Mouse (Mus musculus): ENCODE measurements at regions not wholly inside any gene's neighbourhood (a gene's known extent, or its start where the extent isn't known, plus 50 kb on each side); places are given as distances from the start of the nearest gene placed in this dataset.

DNA sequence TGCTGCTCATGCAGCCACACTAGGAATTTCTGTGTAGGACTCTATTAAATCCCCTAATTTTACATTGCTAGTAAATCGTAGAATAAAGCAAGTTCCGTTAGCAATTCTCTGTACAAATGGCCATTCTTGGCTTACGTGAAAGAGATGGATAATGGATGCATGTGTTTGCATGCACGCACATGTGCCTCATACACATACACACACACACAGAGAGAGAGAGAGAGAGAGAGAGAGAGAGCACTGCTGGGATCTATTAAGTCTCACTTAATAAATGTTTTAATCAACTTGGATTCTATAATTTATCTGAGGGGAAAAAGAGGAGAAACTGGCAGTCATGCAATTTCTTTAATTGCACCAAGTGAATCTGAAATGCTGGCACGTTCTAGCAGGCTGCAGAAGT, 244.5 kb upstream of the Spred2 start:
- no peak for DNase-seq

GRCm38 (mm10) chr11:19701198-19701597, 223.0 kb upstream of the Spred2 start:
- no peak for DNase-seq

DNA sequence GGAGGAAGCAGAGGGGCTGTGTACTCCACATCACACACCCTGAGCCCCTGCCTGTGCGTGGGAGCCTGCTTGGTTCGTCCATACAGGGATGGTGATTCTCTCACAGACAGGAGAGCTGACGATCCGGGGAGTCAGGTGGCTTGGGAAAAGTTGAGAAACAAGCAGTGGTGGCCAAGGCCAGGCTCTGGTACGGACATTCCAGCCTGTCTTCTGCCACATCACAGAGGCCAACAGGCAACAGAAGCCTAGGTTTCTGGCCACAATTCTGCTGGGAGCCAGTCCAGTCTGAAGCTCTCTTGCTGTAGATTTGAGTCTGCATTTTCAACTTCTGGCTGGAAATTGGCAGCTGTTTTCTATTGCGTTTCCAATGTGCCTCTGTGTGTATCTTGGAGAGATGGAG, 215.4 kb upstream of the Spred2 start:
- DNase-seq, result no peak

- DNase-seq, result no peak
Observed at GRCm38 (mm10) chr11:19709337-19709736, 214.8 kb upstream of the Spred2 start.

GRCm38 (mm10) chr11:19713091-19713490, 211.1 kb upstream of the Spred2 start:
- DNase-seq, result peak; percentile 22

DNA sequence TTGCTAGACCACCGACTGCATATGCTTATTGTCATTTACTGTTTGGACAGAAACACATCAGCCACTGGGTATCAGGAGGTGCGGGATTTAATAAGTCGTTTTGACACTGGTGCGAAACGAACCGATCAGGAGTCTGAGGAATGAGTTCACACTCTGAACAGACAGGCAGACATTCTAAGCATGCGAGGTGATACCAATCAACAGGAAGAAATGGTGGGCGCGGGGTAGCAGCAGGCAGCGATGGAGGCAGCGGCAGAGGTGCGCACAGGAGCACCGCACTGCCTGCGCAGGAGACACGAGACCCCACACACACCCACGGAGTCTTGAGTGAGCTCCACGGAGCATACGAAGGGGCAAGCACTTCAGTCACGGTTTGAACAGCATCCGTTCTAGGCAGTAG, 210.6 kb upstream of the Spred2 start:
- no peak for DNase-seq

DNA sequence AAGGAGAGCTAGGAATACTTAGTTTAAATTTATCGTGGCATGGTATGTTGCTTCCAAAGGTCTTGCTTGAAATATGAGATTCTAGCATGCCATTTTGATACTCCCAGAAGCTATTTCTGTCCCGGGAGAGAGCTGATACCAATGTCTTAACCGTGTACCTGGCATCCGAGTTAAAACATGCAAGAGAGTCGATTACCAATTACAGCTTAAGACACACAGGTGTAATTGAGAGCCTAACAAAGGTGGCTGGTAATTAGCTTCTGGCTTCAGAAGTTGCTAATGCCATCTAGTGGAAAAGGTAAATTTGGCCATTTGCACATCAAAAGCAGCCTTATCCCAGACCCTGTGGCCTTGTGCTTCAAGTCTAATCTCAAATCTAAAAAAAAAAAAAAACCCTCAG, 210.0 kb upstream of the Spred2 start:
- no peak for DNase-seq

DNA sequence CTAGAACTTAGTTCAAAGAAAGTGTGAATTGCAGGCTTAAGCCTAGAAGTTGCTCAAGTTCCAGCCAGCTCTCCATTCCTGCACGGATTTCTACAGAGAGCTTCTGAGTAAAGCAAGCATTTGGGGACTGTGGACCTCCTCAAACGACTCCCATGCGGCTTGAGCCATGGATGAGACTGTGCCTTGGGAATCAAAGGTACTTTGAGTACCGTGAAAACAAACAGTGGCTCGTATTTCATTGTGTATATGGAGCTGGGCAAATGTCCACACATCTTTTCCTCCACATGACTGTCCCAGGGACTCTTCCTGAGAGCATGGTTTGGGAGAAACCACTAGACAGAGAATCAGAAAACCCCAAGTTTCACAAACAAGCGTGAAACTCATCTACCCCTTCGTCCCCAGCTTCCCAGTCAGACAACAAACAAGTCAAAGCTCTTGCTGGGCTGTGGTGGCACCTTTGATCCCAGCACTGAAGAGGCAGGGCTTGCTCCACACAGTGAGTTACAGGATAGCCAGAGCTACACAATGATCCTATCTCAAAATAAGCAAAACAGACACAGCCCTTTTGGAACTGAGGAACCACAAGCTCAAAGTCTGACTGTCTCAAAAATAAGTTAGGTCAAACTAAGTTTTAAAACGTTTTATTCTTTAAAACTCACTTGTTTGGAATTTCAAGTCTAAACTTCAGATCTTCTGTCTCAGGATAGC, 209.1 kb upstream of the Spred2 start:
- no peak for DNase-seq

- no peak for DNase-seq
Observed at GRCm38 (mm10) chr11:19718165-19718564, 206.0 kb upstream of the Spred2 start.

DNA sequence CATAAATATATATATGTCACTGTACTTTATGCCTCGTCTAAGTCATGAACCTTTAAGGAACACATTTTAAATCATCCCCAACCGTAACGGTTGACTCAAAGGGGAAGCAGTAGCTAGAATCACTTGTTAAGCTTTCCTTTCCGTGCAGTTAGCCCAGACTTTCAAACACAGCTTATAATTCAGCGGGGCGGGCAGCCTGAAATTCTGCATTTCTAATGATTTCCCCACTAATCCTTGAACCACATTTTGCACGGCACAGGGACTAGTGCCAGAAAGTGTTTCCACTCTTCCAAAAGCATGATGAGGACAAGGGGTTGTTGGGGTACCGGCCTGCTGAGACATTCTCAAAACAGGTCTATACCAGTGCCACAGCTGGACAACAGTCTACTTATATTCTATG, 195.1 kb upstream of the Spred2 start:
- DNase-seq, result no peak

GRCm38 (mm10) chr11:19730747-19731146, 193.4 kb upstream of the Spred2 start:
- DNase-seq, result no peak

DNA sequence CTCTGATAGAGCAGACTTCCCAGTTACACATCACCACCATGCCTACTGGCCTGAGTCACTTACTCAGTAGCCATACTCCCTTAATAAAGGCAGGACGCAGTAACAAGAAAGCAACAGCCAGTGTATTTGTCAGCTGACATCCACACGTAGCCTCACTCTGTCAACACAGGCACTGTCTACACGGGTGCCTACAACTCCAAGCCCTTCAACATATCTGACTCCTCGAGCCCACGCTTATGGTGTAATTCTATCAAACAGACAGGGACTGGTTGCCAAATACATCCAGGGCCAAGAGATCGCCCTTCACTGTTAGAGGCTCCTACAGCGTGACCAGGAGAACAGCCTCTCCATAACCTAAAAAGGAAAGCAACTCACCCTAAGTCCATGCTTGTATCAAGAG, 188.1 kb upstream of the Spred2 start:
- DNase-seq, result no peak

DNA sequence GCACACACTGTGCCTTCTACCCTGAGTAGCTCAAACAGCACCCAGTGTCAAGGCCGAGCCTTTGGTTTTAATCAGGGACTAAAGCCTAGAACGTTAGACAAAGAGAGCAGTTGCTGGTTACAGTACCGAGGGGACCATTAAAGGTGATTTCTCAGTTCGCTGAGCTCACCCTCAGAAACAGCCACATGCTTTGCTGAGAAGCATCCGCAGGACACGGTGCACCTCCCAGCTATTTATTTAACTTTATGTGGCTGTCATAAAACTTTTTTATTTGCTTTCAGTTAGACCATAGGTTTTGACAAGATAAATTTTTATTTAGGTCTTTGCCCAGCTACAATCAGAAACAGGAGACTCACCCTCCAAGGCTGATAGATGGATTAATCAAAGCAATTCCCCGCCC, 187.2 kb upstream of the Spred2 start:
- no peak for DNase-seq

GRCm38 (mm10) chr11:19737331-19737730, 186.8 kb upstream of the Spred2 start:
- DNase-seq, result no peak

- DNase-seq, result no peak
Observed at GRCm38 (mm10) chr11:19737807-19738206, 186.4 kb upstream of the Spred2 start.

DNA sequence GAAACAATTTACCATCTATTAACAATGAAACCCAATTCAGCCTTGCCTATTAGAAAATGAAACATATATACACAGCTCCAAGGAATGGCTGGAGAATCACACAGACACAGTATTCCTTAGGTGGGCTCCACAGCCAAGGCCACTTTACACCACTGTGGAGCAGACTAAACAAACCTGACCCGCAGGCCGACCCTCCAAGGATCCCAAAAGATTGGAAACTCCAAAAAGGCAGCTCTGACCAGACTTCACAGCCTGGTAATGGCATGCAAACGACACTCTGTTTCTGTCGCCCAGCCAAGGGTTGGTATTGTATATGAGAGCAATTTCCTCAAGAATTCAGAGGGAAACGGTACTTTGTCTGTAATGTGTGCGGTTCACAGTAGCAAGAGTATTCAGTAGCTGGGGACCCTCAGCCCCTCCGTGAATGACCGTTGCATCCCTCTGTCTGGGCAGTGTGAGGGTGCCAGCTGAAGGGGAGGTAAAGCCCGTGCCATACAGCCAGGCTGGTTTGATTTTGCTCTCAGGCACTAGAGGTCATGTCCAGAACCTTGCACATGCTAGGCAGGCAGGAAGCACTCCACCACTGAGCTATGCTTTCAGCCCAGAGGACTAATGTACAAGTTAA, 184.5 kb upstream of the Spred2 start:
- DNase-seq, result no peak

DNA sequence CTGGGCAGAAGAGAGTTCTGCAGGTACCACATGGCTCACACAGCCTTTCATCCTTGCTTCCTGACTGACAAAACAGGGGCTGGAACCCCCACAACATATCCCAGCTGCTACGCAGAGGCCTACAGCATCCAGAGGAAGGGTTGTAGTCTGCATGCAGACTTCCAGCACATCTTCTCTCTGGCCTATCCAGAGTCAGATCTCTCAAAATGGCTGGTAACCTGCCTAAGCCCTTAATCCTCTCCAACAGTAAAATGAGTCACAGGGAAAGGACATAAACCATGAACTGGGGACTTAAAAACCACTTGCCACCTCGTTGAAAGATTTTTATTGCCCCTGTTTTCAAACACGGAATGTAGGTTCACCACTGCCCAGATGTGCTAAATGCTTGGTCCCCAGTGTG, 183.6 kb upstream of the Spred2 start:
- no peak for DNase-seq

DNA sequence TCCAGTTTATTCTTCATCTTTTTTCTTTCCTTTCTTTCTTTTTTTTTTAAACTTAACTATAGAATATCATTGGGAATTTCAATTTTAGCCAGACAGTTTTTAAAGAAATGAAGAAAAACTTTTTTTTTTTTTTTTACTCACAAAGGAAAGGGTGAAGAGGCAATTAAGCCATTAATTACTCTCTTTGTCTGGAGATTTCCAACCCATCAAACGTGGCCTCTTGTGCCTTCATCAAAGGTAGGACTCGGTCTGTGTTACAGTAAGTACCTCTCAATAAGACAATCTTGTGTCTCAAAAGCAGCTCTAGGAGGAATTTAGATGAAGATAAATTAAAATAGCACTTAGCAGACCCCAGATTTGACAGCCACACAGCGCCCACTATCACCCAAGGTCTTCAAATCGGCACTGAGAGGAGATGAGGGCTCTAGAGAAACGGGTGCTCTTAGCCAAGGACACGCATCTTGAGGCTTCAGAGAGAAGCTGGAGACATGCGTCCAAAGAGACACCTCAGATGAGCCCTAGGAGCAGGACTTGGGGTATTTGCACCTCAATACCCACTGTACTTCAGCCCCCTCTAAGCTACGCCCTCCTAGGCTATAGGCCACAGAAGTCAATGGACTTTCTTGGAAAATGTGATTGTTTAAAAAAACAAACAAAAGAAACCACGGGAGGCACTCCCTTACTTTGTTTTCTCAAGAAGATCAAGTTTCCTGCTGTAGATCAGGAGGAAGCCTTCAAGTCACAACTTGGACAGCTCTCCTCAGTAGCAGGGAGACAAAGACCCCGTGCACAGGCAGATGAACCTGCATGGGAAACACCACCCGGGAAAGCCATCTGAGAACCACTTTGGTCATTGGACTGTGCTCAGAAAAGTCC, 176.8 kb upstream of the Spred2 start:
- DNase-seq, result peak; percentile 24

GRCm38 (mm10) chr11:19747973-19748559, 176.1 kb upstream of the Spred2 start:
- peak; percentile 89 for DNase-seq

DNA sequence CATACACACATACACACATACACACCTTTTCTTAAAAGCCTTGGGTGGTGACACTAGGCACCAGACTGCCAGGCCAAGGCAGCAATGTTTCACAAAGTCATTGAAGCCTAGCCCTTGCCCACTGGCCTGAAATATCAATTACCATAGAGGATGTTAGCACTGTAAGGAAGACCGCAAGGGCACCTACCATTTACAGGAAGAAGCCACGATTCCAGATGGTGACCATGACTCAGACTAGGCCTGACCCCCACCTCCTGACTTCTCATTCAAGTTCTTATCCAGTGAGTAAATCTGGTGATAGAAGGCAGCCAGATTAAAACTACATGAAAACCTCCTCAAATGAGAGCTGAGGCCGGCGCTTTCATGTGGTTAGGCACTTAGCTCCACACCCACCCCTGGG, 165.3 kb upstream of the Spred2 start:
- DNase-seq, result no peak

GRCm38 (mm10) chr11:19760861-19761693, 163.1 kb upstream of the Spred2 start:
- DNase-seq, result peak; percentile 80

DNA sequence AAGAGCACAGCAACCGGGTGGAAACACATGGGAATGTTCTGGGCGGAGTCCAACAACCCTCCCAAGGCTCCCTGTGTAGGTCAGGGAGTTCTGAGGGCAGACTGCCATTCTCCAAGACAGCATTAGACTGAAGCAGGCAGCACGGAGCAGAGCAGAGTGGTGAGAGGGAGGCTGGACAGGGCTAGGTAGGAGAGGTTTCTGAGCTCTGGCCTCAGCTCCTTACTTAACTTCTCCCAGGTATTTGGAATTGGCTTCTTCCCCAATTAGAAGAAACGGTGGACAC, 162.5 kb upstream of the Spred2 start:
- DNase-seq, result no peak

DNA sequence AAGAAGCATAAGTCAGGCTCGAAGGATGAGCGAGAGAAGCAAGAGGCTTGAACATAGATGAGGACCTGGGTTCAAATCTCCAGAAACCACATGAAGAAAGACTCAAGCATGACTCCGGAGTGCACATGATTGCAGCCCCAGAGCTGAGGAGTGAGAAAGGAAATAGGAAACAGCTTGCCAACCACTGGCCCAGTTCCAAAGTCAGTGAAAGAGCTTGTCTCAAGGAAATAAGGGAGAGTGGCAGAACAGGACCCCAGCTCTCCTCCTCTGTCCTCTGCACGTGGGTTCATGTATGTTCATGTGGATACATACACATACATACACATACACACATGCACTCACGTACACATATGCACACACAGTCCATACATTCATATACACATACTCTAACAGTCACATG, 156.9 kb upstream of the Spred2 start:
- DNase-seq, result no peak

Data from retina, postnatal 1 day (tissue).